Mouse (Mus musculus) bone marrow macrophage, adult 2 months (primary cell): ENCODE measurements around the gene Nav2.

ENCODE experiments used
- CTCF ChIP-seq: IDR thresholded peaks from 2 replicates; pipeline ENCODE4 v1.5.1; 2012; ENCODE audit warnings: low read depth, mild to moderate bottlenecking, low read length, moderate library complexity
- POLR2A ChIP-seq: IDR thresholded peaks from 2 replicates; pipeline ENCODE4 v1.6.1; 2012; ENCODE audit warnings: mild to moderate bottlenecking, low read depth, low read length, borderline replicate concordance

DNA sequence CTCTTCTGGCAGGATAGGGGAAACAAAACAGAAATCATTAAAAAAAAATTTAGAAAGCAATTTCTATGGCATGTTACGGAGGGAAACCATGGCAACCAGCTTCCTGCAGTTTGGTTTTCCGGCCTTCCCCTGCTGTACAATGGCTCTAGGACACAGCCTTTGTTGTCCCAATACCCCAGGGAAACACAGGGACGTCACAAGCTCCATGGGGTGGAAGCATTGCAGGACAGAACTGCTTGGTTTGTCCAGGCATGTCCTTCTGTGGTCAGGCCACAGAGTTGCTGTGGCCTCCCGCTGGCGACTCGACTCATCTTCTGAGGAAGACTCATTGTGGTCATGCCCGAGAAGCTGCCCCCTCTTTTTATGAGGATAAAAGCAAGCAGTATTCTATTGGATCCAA lies 301.0 kb downstream of the Nav2 start:
- TF ChIP-seq POLR2A = no peak
- TF ChIP-seq CTCF = no peak
